13 mouse cellular contexts compared by ENCODE assay signal in the genomic region with DNA sequence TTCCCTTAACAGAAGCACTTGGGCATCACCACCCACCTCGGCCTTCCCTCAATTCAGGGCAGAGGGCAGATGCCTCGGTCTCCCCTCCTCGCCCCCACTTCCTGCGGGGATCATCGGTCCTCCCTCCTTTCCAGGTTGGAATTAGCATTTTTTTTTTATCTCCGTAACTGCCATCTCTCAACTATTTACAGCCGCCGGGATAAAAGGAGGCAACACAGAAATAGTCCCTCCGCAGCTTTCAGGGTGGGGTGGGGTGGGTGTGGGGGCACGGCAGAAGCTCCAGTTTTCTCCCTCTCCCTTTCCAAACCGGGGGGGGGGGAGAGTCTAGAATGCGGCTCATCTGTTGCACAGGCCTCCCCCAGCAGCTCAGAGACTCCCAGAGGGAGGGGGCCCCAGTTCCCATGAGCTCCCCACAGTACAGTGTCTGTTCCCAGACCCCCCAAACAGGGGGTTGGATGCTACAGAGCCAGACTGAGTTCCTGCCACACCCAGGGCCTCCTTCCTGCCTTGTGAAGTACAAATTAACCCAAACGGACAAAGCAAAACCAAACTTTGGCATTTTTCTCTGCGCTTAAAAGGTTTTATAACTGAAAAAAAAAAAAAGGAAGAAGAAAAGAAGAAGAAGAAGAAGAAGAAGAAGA. TPM values are rescaled to one million over a fixed set of nuclear protein-coding genes. Genes with fewer than 3 reads are reported as not detected.
DNase-seq lines count a peak whose midpoint lies in the region; ATAC-seq and TF ChIP-seq lines count a peak whose summit lies in the region.
"Had no signal": no experiment of that assay in that cellular context is flagged by ENCODE, and none has a peak within 500 bp of the region (broad histone marks: within the 10 kb centered on the region; RNA-seq: fewer than 3 reads in every experiment).

No protein-coding gene starts in this region.

- no peaks in the 10 kb centered on the region for H3K36me3 ChIP-seq in ES-E14 (ENCODE audit: control insufficient read depth, insufficient read depth, low read length, poor library complexity, severe bottlenecking)
- H3K36me3 ChIP-seq in liver, embryonic 16.5 days (ENCODE audit: control insufficient read depth, insufficient read depth), result no peaks in the 10 kb centered on the region

- no peak for DNase-seq in frontal cortex, postnatal 10 days (ENCODE audit: low spot score in 2 of 2)
- no peak for DNase-seq in layer of hippocampus, adult 2 months (ENCODE audit: low spot score in 2 of 2)
- no peak for DNase-seq in layer of hippocampus, postnatal 14 days (ENCODE audit: low spot score in 2 of 2)
- DNase-seq in ES-E14 (ENCODE audit: low read depth, low spot score), result no peak
- DNase-seq in adrenal gland, postnatal 10 days, result no peak
- DNase-seq: forebrain, postnatal 0 days; gastrocnemius, postnatal 25 days; right cerebral cortex, postnatal 4 days had no signal

- 0 out of 2 replicates have a peak, but pooled peaks have one; percentile 0 for ATAC-seq in frontal cortex, adult (ENCODE audit: low TSS enrichment)
- ATAC-seq in liver, embryonic 16.5 days (ENCODE audit: low read depth), result no peak
- ATAC-seq: forebrain, postnatal 0 days; lung, postnatal 0 days had no signal

- 76% methylated on average over 14 of the region's 14 CpGs for whole genome bisulfite sequencing in liver, embryonic 16.5 days (ENCODE audit: insufficient replicate concordance)

- H3K27ac ChIP-seq in layer of hippocampus, adult 2 months, result peak overlapping the region; percentile 72
- no peak overlapping the region for H3K27ac ChIP-seq in ES-E14 (ENCODE audit: insufficient read depth, low read depth, low read length, poor library complexity, severe bottlenecking)
- no peak overlapping the region; the same call in 1 of the 2 replicates for H3K27ac ChIP-seq in liver, embryonic 16.5 days (ENCODE audit: low read length)
- H3K27ac ChIP-seq: kidney, embryonic 15.5 days; limb, embryonic 12.5 days had no signal

- in situ Hi-C loops in ES-E14 (cut with MboI; ENCODE audit: low sequenced_read_pairs in 2 of 2, unreplicated experiment in 2 of 2), result no loop called here

- peak overlapping the region; percentile 37 for H3K4me3 ChIP-seq in layer of hippocampus, adult 2 months
- peak overlapping the region; percentile 46 to 58 for H3K4me3 ChIP-seq in ES-E14 (ENCODE audit: insufficient read depth in 1 of 2, low read depth in 1 of 2, low read length in 2 of 2, poor library complexity in 1 of 2, severe bottlenecking in 1 of 2)
- no peak overlapping the region for H3K4me3 ChIP-seq in liver, embryonic 16.5 days (ENCODE audit: low read depth, low read length)
- H3K4me3 ChIP-seq: kidney, embryonic 15.5 days; limb, embryonic 12.5 days had no signal

- H3K27me3 ChIP-seq in liver, embryonic 16.5 days (ENCODE audit: control insufficient read depth, insufficient read depth, low read depth, low read length), result no peaks in the 10 kb centered on the region
- H3K27me3 ChIP-seq: kidney, embryonic 15.5 days; limb, embryonic 12.5 days had no signal

- no peak for TF ChIP-seq CTCF in layer of hippocampus, adult 2 months (conservative IDR thresholded peaks at IDR 0.05)

- peak overlapping the region; percentile 59 for H3K4me2 ChIP-seq in liver, embryonic 16.5 days (ENCODE audit: low read depth, low read length)
- H3K4me2 ChIP-seq: limb, embryonic 12.5 days had no signal

- H3K4me1 ChIP-seq in ES-E14 (ENCODE audit: control insufficient read depth in 2 of 2, insufficient read depth in 2 of 2, low read length in 2 of 2, poor library complexity in 1 of 2), result peaks cover 3 to 12% of the 10 kb centered on the region in 2 experiments; a peak in 3 of 4 replicates
- H3K4me1 ChIP-seq in liver, embryonic 16.5 days (ENCODE audit: control insufficient read depth, low read depth, low read length), result peaks cover 44% of the 10 kb centered on the region

- no peaks in the 10 kb centered on the region for H3K9me3 ChIP-seq in ES-E14 (ENCODE audit: control insufficient read depth, insufficient read depth, low read depth, low read length)
- no peaks in the 10 kb centered on the region for H3K9me3 ChIP-seq in liver, embryonic 16.5 days (replicated peaks; ENCODE audit: control insufficient read depth, low read length)
- H3K9me3 ChIP-seq: kidney, embryonic 15.5 days had no signal

- peak overlapping the region; percentile 37; the same call in 1 of the 2 replicates for H3K9ac ChIP-seq in ES-E14 (ENCODE audit: insufficient read depth, low read depth, low read length, poor library complexity, severe bottlenecking)
- H3K9ac ChIP-seq in liver, embryonic 16.5 days (ENCODE audit: low read depth, low read length), result no peak overlapping the region
- H3K9ac ChIP-seq: forebrain, postnatal 0 days; kidney, embryonic 15.5 days; limb, embryonic 12.5 days had no signal

TF ChIP-seq in ES-E14, 5 proteins besides CTCF, POLR2A, EP300 and RAD21:
- TF ChIP-seq ZC3H11A (IDR thresholded peaks at IDR 0.05; ENCODE audit: borderline replicate concordance, low read depth, low read length), result no peak
- 0 out of 2 replicates have a peak, but pooled peaks have one; percentile 31 for TF ChIP-seq ZNF384 (IDR thresholded peaks at IDR 0.05; ENCODE audit: low read depth, low read length)

RNA-seq across cellular contexts. Expression of gene Camkk2, which starts 3.4 kb away (rescaled TPM):
- total RNA-seq in layer of hippocampus, adult 2 months (2021), result 100 to 1,000 TPM; 104 to 109 TPM
- 100 to 1,000 TPM; 116 to 120 TPM for total RNA-seq in layer of hippocampus, postnatal 14 days (2021)
- total RNA-seq in ES-E14 (2012; rRNA removed), result 12.7 and 16.1 TPM in 2 replicates
- polyA plus RNA-seq in liver, embryonic 16.5 days (2015; fragmentation: Nextera tagmentation; extraction: Ambion mirVana), result 7.6 and 8.4 TPM in 2 replicates
- 10 to 100 TPM; 21.2 to 25.7 TPM for total RNA-seq in adrenal gland, postnatal 10 days (2021)

RNA-seq across cellular contexts. Expression of gene Anapc5, which starts 45.4 kb away (rescaled TPM):
- 100 to 1,000 TPM; 216 to 217 TPM for total RNA-seq in layer of hippocampus, adult 2 months (2021)
- total RNA-seq in layer of hippocampus, postnatal 14 days (2021), result 100 to 1,000 TPM; 215 to 219 TPM
- total RNA-seq in ES-E14 (2012; rRNA removed), result 285 and 344 TPM in 2 replicates
- 199 and 210 TPM in 2 replicates for polyA plus RNA-seq in liver, embryonic 16.5 days (2015; fragmentation: Nextera tagmentation; extraction: Ambion mirVana)
- 100 to 1,000 TPM; 178 to 239 TPM for total RNA-seq in adrenal gland, postnatal 10 days (2021)
